Mouse (Mus musculus): Measurements from ENCODE around the gene Fbln1.

The Fbln1 gene

GRCm38 (mm10) chr15:85205792-85206702, at the start of gene Fbln1:
Gene Fbln1, plus strand, starts transcription at chr15:85205949.
- DNase-seq (ENCODE audit: low spot score in 2 of 2), result peak; percentile 60 to 71

- DNase-seq (ENCODE audit: low spot score in 2 of 2), result no peak
These were observed 49.6 kb upstream of the Fbln1 start for GRCm38 (mm10) chr15:85156198-85156597.

GRCm38 (mm10) chr15:85161416-85161815, 44.3 kb upstream of the Fbln1 start:
- no peak for DNase-seq (ENCODE audit: low spot score in 2 of 2)

- DNase-seq (ENCODE audit: low spot score in 2 of 2), result no peak
These were observed 42.8 kb upstream of the Fbln1 start for GRCm38 (mm10) chr15:85162693-85163663.

- no peak for DNase-seq (ENCODE audit: low spot score in 2 of 2)
These were observed 39.3 kb upstream of the Fbln1 start for GRCm38 (mm10) chr15:85166433-85166933.

- no peak for DNase-seq (ENCODE audit: low spot score in 2 of 2)
These were observed 38.6 kb upstream of the Fbln1 start for GRCm38 (mm10) chr15:85167086-85167679.

- no peak for DNase-seq (ENCODE audit: low spot score in 2 of 2)
These were observed 33.7 kb upstream of the Fbln1 start for GRCm38 (mm10) chr15:85172054-85172453.

- no peak for DNase-seq (ENCODE audit: low spot score in 2 of 2)
These were observed 32.3 kb upstream of the Fbln1 start for GRCm38 (mm10) chr15:85173425-85173824.

- no peak for DNase-seq (ENCODE audit: low spot score in 2 of 2)
These were observed 31.7 kb upstream of the Fbln1 start for GRCm38 (mm10) chr15:85174060-85174459.

GRCm38 (mm10) chr15:85177576-85177975, 28.2 kb upstream of the Fbln1 start:
- peak in 1 of 2 experiments; percentile 66 for DNase-seq (ENCODE audit: low spot score in 2 of 2)

GRCm38 (mm10) chr15:85178172-85178571, 27.6 kb upstream of the Fbln1 start:
- no peak for DNase-seq (ENCODE audit: low spot score in 2 of 2)

GRCm38 (mm10) chr15:85179528-85180180, 26.1 kb upstream of the Fbln1 start:
- no peak for DNase-seq (ENCODE audit: low spot score in 2 of 2)

- no peak for DNase-seq (ENCODE audit: low spot score in 2 of 2)
These were observed 25.4 kb upstream of the Fbln1 start for GRCm38 (mm10) chr15:85180368-85180767.

GRCm38 (mm10) chr15:85182063-85182462, 23.7 kb upstream of the Fbln1 start:
- no peak for DNase-seq (ENCODE audit: low spot score in 2 of 2)

GRCm38 (mm10) chr15:85186916-85187315, 18.8 kb upstream of the Fbln1 start:
- no peak for DNase-seq (ENCODE audit: low spot score in 2 of 2)

GRCm38 (mm10) chr15:85188167-85188778, 17.5 kb upstream of the Fbln1 start:
- DNase-seq (ENCODE audit: low spot score in 2 of 2), result no peak

- no peak for DNase-seq (ENCODE audit: low spot score in 2 of 2)
These were observed 5.1 kb upstream of the Fbln1 start for GRCm38 (mm10) chr15:85200446-85201289.

GRCm38 (mm10) chr15:85202199-85202598, 3.5 kb upstream of the Fbln1 start:
- DNase-seq (ENCODE audit: low spot score in 2 of 2), result no peak

- DNase-seq (ENCODE audit: low spot score in 2 of 2), result no peak
These were observed 3.0 kb upstream of the Fbln1 start for GRCm38 (mm10) chr15:85202787-85203186.

GRCm38 (mm10) chr15:85204383-85204782, 1.4 kb upstream of the Fbln1 start:
- no peak for DNase-seq (ENCODE audit: low spot score in 2 of 2)

All from thymus, postnatal 10 days (tissue).